Comparison of ENCODE assay signal across 12 mouse cellular contexts in genomic region chr1:132653841-132654457, GRCm38 (mm10).
A peak's percentile ranks its signal among the peaks of the same experiment; 100 is the strongest.
DNase-seq lines count a peak whose midpoint lies in the region; ATAC-seq lines count a peak whose summit lies in the region.
"Had no signal": no experiment of that assay in that cellular context is flagged by ENCODE, and none has a peak within 500 bp of the region (broad histone marks: within the 10 kb centered on the region; RNA-seq: fewer than 3 reads in every experiment).

No protein-coding gene starts in this region.

- ATAC-seq in neural tube, embryonic 11.5 days (ENCODE audit: insufficient read depth, low FRiP score, low TSS enrichment): no peak
- peak; percentile 52 for ATAC-seq in midbrain, embryonic 16.5 days

- peak; percentile 53 to 76 for DNase-seq in cerebellum, postnatal 14 days
- DNase-seq in cerebellum, adult 18-20 months: no peak
- peak; percentile 8 for DNase-seq in neural tube, embryonic 11.5 days (ENCODE audit: low spot score)
- no peak for DNase-seq in neural tube, embryonic 10.5 days (ENCODE audit: extremely low spot score, low spot score)
- DNase-seq in gastrocnemius, adult 8-10 months (ENCODE audit: low spot score in 2 of 2): no peak
- DNase-seq in adrenal gland, postnatal 4 days (ENCODE audit: low spot score in 2 of 2): no peak
- no peak for DNase-seq in adrenal gland, adult 2 months
- DNase-seq: lung, postnatal 10 days had no signal

- no peak overlapping the region for H3K9ac ChIP-seq in neural tube, embryonic 11.5 days (ENCODE audit: low read length)
- no peak overlapping the region for H3K9ac ChIP-seq in midbrain, embryonic 16.5 days (ENCODE audit: low read depth, low read length)
- H3K9ac ChIP-seq: limb, embryonic 13.5 days had no signal

- no peak overlapping the region for H3K4me2 ChIP-seq in neural tube, embryonic 11.5 days (ENCODE audit: low read depth)
- H3K4me2 ChIP-seq in midbrain, embryonic 16.5 days (ENCODE audit: low read length): no peak overlapping the region
- H3K4me2 ChIP-seq: limb, embryonic 13.5 days had no signal

- H3K4me1 ChIP-seq in neural tube, embryonic 11.5 days (ENCODE audit: control insufficient read depth, insufficient read depth, low read length): no peaks in the 10 kb centered on the region
- peaks cover 24% of the 10 kb centered on the region for H3K4me1 ChIP-seq in midbrain, embryonic 16.5 days (ENCODE audit: control insufficient read depth, insufficient read depth, low read length)
- H3K4me1 ChIP-seq: limb, embryonic 13.5 days had no signal

- H3K27ac ChIP-seq in neural tube, embryonic 11.5 days (ENCODE audit: low read depth, low read length): no peak overlapping the region
- H3K27ac ChIP-seq in midbrain, embryonic 16.5 days (ENCODE audit: low read length): peak overlapping the region; percentile 72
- H3K27ac ChIP-seq: kidney, postnatal 0 days; limb, embryonic 13.5 days had no signal

- H3K27me3 ChIP-seq in neural tube, embryonic 11.5 days (ENCODE audit: control insufficient read depth, insufficient read depth, low read length): no peaks in the 10 kb centered on the region
- H3K27me3 ChIP-seq in midbrain, embryonic 16.5 days (ENCODE audit: control insufficient read depth, insufficient read depth, low read depth, low read length): no peaks in the 10 kb centered on the region
- H3K27me3 ChIP-seq: limb, embryonic 13.5 days had no signal

- H3K36me3 ChIP-seq in neural tube, embryonic 11.5 days (ENCODE audit: control insufficient read depth, insufficient read depth, low read length): no peaks in the 10 kb centered on the region
- no peaks in the 10 kb centered on the region for H3K36me3 ChIP-seq in midbrain, embryonic 16.5 days (ENCODE audit: control insufficient read depth, insufficient read depth, low read length)
- H3K36me3 ChIP-seq: limb, embryonic 13.5 days had no signal

- 78% methylated on average over 12 of the region's 12 CpGs for WGBS in neural tube, embryonic 11.5 days
- 46% methylated on average over 12 of the region's 12 CpGs for WGBS in midbrain, embryonic 16.5 days

- no peaks in the 10 kb centered on the region for H3K9me3 ChIP-seq in neural tube, embryonic 11.5 days (ENCODE audit: control insufficient read depth, low read length)
- no peaks in the 10 kb centered on the region for H3K9me3 ChIP-seq in midbrain, embryonic 16.5 days (replicated peaks; ENCODE audit: control insufficient read depth, low read length, poor library complexity, severe bottlenecking)
- H3K9me3 ChIP-seq: limb, embryonic 13.5 days had no signal

- no peak overlapping the region for H3K4me3 ChIP-seq in neural tube, embryonic 11.5 days (ENCODE audit: low read depth, low read length)
- no peak overlapping the region for H3K4me3 ChIP-seq in midbrain, embryonic 16.5 days (ENCODE audit: low read depth, low read length)
- H3K4me3 ChIP-seq: erythroblast, embryonic 14.5 days; limb, embryonic 13.5 days had no signal

Comparison
In these comparisons a context has a peak if more than half of its experiments do, and no peak if none do; other contexts are left out.
1. DNase-seq: peak in cerebellum, postnatal 14 days (2 of 2) and neural tube, embryonic 11.5 days (single experiment); none in cerebellum, adult 18-20 months (0 of 2), neural tube, embryonic 10.5 days (single experiment), gastrocnemius, adult 8-10 months (0 of 2), adrenal gland, postnatal 4 days (0 of 2) and adrenal gland, adult 2 months (single experiment).